Mouse (Mus musculus): ENCODE data around the gene Unc79.

The Unc79 gene

DNA sequence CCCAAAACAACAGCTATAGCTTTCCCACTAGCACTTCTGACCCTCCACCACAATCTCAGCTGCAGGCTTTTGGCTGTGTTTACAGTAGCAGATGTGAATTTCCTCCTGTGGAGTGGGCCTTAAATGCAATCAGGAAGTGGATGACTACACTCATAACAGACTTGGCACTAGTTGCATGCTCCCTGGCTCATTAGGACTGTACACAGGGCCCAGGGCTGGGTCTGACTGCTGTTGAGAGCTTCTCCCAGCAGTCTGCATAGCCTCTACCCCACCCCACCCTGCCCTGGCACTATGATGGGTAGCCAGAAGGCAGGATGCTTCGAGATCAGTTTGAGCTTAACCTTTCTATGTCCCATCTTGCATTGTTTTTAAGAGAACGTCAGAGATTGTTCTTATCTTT, 91.5 kb downstream of the Unc79 start:
- no peak for DNase-seq (ENCODE audit: low spot score in 2 of 2)

DNA sequence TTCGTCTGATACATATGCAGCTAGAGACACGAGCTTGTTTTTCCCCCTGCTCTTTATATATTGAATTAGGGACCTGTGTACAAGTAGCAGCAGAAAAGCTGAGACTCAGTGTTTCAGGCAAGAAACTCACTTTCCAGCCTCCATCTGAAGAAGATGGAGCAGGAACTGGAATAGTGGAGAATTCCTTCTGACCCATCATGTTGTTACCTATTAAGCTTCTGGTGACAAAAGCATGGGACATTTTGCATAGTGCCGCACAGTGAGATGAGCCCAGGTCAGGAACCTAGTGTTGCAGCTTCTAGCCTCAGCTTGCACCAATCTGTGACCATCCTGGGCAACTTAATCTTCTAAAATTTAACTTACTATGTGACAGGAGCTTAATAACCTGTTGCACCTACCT, 92.7 kb downstream of the Unc79 start:
- no peak for DNase-seq (ENCODE audit: low spot score in 2 of 2)

DNA sequence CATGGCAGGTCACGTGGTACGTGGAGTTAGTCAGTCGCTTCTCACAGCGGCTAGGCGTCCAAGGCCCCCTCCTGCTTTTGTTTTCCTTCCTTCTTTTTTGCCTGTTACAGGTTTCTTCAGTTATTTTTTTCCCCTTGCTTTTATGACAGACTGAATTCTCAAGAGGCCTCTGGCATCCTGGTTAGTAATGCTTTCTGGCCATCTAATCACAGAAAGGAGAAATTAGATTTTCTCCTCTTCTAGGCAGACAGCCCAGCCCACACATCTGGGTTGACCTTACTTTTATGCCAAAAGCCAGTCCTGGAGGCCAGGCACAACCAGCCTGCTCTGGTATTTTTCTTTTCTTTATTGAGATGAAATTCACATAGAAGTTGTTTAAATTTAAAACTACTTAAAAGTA, 94.1 kb downstream of the Unc79 start:
- DNase-seq (ENCODE audit: low spot score in 2 of 2) = no peak

GRCm38 (mm10) chr12:103044422-103044821, 95.8 kb downstream of the Unc79 start:
- no peak for DNase-seq (ENCODE audit: low spot score in 2 of 2)

GRCm38 (mm10) chr12:103049865-103050264, 101.2 kb downstream of the Unc79 start:
- no peak for DNase-seq (ENCODE audit: low spot score in 2 of 2)

DNA sequence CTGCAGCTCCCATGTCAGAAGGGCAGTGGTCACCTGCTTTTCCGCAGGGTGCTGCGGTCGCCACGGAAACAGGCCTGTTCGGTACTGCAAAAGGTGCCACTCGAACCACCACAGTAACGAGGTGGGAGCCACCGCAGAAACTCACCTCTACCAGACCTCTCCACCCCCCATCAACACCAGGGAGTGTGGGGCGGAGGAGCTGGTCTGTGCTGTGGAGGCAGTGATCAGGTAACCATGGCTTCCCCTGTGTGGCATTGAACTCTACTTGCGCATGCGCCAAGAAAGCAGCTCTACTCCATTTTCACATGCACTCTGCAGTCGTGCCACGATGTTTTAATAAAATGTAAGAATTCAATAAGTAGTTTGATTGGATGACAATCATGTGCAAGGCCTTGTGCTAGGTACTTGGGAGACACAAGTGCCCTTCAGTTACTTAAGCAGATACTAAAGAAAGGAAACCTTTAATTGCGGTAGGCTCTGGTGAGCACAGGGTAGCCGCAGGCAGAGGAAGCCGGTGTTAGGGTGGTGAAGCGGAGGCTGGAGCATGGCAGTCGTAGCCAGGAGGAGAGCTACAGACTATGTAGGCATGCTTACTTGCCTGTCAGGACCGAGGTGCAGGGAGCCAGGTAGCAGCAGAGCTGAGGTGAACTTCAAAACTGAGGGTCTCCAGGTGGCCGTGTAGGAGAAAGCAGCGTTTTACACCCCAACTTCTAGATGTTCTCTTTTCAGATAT, 110.8 kb downstream of the Unc79 start:
- DNase-seq (ENCODE audit: low spot score in 2 of 2) = no peak

DNA sequence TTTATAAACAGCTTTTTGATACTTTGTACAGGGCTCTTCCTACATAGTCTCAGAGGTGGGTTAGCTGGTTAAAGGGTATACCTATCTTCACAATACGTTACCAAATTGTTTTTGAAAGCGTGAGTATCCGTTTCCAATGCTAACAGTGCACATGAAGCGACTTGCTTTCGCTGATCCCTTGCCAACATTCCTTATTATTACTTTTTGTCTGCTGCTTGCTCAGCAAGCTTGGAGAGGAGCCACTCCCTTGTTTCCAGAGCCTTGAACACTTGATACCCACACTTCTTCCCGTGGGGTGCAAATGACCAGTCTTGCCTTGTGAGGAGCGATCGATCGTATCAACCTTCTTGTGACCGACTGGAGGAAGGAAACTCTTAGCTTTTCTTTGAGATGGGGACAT, 112.1 kb downstream of the Unc79 start:
- no peak for DNase-seq (ENCODE audit: low spot score in 2 of 2)

GRCm38 (mm10) chr12:103062133-103062532, 113.5 kb downstream of the Unc79 start:
- DNase-seq (ENCODE audit: low spot score in 2 of 2) = no peak

DNA sequence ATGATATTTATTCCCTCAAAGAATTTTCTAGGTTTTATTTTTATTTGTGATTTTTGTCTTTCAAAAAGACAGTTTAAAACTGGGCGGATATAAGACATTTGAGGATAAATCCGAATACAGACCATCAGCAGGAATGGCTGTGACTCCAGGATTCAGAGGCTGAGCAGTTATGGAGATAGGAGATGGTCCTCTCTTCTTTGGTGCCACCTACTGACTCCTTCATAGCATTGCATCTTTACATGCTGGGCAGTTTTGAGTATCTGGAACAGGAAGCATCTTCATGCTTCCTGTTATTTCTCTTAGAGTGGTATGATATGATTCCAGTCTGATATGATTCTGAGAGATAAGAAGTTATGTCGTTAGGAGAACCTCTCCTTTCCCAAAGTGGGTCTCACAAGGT, 116.3 kb downstream of the Unc79 start:
- no peak for DNase-seq (ENCODE audit: low spot score in 2 of 2)

DNA sequence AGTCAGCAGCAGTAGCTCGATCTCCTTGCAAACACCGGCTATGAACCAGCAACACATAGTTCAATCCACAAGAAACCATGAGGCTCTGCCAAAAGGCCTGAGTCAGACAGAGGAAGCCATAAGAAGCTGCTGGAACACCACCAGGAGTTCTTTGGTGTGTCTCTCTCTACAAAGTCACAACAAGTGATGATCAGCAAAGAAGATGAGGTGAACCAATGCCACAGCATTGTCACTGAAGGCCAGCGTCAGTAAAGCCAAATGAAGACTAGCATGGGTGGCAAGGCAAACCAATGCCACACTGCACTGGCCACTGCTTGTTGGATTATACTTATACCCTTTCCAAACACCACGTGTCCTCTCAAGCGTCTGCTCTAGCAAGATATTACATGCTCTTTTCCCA, 119.5 kb downstream of the Unc79 start:
- no peak for DNase-seq (ENCODE audit: low spot score in 2 of 2)

- no peak for DNase-seq (ENCODE audit: low spot score in 2 of 2)
Measured at GRCm38 (mm10) chr12:103069565-103069964, 120.9 kb downstream of the Unc79 start.

DNA sequence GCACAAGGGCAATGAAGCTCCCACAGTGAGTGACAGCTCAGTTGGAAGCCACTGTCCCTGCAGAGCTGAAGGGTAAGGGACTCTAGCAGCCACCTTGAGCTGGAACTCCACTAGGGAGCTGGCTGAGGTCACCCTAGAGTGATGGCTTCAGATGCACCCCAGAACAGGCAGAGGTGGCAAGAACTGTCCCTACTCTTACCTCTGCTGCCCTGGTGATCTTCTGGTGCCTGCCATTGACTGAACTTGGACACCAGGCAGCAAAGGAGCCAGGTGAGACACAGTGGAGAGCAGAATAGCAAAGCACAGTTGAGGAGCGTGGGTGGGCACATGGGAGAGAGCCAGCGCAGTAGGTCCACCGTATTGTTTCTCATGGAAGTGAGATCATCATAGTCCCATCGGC, 125.3 kb downstream of the Unc79 start:
- DNase-seq (ENCODE audit: low spot score in 2 of 2) = no peak

DNA sequence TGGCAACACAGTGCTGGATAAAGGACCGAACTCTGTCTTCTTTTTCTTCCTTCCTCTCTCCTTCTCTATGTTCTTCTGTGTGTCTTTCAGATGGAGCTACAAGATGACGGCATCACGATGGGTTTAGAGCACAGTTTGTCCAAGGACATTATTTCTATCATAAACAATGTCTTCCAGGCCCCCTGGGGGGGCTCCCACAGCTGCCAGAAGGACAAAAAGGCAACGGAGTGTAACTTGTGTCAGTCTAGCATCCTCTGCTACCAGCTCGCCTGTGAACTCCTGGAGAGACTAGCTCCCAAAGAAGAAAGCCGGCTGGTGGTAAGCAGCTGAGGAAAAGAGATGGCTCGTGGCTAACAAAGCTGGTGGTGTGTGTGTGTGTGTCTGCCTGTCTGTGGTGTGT, 130.1 kb downstream of the Unc79 start:
- DNase-seq (ENCODE audit: low spot score in 2 of 2) = no peak

GRCm38 (mm10) chr12:103080055-103080454, 131.4 kb downstream of the Unc79 start:
- no peak for DNase-seq (ENCODE audit: low spot score in 2 of 2)

DNA sequence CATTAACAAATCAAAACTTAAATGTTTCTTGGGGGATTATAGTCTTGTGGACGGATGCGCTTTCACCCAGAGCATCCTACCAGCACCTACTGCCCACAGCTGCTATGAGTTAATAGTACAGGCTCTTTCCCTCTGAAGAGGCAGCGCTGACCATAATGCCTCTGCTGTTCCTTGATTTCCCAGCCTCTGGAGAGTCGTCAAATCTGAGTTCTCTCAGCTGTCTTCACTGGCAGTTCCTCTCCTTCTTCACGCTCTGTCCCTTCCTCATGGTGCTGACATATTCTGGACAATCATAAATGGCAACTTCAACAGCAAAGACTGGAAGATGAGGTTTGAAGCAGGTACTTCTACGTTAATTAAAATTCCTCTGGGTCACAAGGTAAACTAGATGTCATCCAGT, 143.2 kb downstream of the Unc79 start:
- DNase-seq (ENCODE audit: low spot score in 2 of 2) = no peak

- no peak for DNase-seq (ENCODE audit: low spot score in 2 of 2)
Measured at GRCm38 (mm10) chr12:103095160-103095559, 146.5 kb downstream of the Unc79 start.

- DNase-seq (ENCODE audit: low spot score in 2 of 2) = no peak
Measured at GRCm38 (mm10) chr12:103099185-103099584, 150.5 kb downstream of the Unc79 start.

GRCm38 (mm10) chr12:103100088-103100487, 151.4 kb downstream of the Unc79 start:
- no peak for DNase-seq (ENCODE audit: low spot score in 2 of 2)

- DNase-seq (ENCODE audit: low spot score in 2 of 2) = no peak
Measured at GRCm38 (mm10) chr12:103103041-103103440, 154.4 kb downstream of the Unc79 start.

GRCm38 (mm10) chr12:103103601-103104000, 154.9 kb downstream of the Unc79 start:
- peak in 1 of 2 experiments; percentile 23 for DNase-seq (ENCODE audit: low spot score in 2 of 2)

GRCm38 (mm10) chr12:103109301-103109700, 160.6 kb downstream of the Unc79 start:
- DNase-seq (ENCODE audit: low spot score in 2 of 2) = no peak

DNA sequence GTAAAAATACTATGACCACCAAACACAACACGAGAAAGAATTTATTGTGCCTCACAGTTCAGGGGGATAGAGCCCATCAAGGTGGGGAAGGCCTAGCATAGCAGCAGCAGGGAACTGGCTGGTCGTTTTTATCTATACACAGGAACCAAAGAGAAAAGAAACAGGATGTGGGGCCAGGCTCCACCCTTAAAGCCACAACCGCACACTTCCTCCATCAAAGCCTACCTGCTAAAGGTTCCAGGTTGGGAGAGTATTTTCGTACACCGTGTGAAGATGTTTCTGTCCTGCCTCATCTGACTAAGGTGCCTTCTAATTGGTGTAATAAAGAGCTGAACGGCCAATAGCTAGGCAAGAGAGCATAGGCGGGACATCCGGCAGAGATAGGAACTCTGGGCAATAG, 168.0 kb downstream of the Unc79 start:
- DNase-seq (ENCODE audit: low spot score in 2 of 2) = no peak

GRCm38 (mm10) chr12:103117517-103118193, 169.0 kb downstream of the Unc79 start:
- no peak for DNase-seq (ENCODE audit: low spot score in 2 of 2)

DNA sequence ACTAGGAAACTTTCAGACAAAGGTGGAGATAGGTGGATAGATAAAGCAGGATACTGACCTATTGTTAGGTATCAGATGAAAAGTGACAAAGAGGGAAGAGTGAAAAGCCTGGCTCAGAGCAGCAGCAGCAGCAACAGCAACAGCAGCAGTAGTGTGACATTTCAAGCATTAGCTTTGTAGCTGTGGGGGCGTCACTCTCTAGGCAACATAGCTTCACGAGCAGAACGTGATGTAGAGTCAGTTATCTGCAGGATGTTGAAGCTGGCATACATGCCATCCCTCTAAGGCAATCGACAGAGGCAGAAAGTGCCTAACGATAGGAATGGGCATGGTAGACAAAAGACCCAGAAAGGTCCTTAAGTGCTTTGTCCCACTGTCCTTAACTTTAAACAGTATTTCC, 173.3 kb downstream of the Unc79 start:
- no peak for DNase-seq (ENCODE audit: low spot score in 2 of 2)

Data from spleen, postnatal 10 days (tissue).